Mouse (Mus musculus) induced T-regulatory cell, adult 2 months (primary cell): ENCODE data around the gene Elmo1.

ENCODE experiments used
- DNase-seq: peaks from one replicate; pipeline ENCODE4 v3.0.0-alpha.2; 2012; ENCODE audit warnings: low read depth

The Elmo1 gene

DNA sequence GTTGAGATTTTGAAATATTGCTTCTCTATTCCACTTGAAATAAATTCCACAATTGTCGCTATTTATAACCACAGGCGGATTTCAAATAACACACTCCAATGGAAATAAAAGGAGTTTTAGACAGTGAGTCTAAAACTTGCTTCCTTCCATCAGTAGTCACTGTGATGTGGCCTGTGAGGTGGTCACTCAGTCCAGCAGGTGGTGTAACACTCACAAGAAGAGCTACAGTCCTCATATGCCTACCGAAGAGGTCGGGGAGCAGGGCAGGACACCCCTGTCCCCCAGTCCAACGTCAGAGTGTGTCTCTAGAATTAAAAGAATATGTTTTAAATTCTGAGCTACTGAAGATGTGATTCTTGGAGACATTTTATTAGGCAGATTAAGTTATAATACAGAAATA is 229.8 kb downstream of the Elmo1 start:
- DNase-seq, result no peak

DNA sequence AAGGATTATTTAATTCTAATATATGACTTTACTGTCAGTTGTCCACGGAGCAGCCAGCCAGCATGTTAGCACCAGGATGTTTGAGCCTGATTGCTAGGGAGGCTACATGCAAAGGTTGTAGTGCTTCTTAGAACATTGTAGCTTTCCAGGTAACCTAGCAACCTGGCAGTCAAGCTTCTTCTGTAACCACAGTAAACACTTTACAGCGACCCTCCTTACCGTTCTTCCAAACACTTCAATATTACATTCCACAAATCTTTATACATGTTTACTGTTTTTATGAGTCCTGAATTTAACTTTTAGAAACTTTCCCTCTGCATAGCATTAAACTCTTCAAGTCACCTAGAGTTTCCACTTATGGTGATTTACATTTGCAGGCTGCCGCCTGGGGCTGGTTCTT is 233.1 kb downstream of the Elmo1 start:
- DNase-seq, result no peak

DNA sequence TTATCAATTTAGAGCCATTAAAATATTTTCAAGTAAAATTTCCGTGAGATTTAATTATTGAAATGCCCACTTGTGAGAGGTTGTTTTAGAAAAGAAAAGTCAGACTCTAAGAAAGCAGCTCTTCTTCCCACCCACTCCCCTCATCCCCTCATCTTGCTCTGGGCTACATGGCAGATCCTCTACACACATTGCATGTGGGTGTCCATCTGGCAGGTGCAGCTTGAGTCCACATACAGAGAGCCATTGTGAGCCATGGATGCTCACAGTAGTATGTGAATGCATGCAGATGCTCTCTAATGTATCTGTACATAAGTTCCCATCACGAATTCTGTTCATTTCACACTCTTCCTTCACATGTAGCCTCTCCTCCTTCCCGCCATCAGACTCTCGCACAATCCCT is 236.7 kb downstream of the Elmo1 start:
- no peak for DNase-seq

DNA sequence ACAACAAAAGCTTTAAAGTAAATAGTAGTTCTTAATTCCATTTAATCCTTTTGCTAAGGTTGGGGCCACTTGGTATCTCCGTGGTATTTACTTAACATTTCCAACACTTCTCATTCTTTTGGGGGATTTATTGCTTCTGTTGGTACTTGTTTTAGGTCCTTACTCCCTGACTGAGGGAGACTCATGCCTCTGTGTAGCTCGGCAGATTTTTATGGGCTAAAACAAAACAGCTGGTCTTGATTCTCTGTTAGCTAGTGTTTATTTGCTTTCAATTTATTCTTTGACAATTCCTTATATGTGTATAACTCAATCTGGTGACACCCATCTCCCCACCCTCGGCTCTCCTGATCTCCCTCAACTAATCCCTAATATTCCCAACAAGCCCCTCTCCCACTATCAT is 237.6 kb downstream of the Elmo1 start:
- no peak for DNase-seq

DNA sequence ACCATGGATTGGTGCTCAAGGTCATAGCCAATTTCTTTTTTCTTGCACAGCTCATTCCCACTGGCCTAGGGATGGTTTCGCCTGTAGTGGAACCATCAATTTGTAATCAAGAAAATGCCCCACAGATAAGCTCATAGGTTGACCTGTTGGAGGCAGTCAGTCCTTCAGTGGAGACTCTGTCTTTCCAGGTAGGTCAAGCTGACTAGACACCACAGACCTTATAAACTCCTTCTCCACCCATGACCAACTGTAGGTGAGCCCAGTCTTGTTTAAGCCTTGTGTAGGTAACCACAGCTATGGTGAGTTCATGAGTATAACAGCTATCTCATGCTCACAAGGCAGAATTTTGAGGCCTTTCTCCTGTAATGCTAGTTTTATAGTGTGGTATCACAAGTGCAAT is 238.3 kb downstream of the Elmo1 start:
- DNase-seq, result no peak

DNA sequence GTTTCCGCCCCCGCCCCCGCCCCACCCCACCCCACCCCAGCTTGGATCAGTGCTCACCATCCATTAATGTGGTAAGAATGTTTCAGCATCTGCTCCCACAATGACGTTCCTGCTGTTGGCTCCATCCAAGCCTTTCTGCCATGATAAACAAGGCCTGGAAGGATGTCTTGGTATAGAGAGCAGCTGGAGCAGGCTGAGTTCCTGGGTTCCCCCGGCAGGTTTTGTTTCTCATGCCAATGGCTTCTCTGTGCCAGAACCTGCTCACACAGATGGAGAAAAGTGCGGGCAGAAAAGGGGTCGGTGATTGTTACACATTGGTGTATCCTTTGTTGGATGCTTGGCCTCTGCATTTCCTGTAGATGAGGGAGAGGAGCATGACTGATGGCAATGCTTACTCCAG is 240.6 kb downstream of the Elmo1 start:
- DNase-seq, result no peak

DNA sequence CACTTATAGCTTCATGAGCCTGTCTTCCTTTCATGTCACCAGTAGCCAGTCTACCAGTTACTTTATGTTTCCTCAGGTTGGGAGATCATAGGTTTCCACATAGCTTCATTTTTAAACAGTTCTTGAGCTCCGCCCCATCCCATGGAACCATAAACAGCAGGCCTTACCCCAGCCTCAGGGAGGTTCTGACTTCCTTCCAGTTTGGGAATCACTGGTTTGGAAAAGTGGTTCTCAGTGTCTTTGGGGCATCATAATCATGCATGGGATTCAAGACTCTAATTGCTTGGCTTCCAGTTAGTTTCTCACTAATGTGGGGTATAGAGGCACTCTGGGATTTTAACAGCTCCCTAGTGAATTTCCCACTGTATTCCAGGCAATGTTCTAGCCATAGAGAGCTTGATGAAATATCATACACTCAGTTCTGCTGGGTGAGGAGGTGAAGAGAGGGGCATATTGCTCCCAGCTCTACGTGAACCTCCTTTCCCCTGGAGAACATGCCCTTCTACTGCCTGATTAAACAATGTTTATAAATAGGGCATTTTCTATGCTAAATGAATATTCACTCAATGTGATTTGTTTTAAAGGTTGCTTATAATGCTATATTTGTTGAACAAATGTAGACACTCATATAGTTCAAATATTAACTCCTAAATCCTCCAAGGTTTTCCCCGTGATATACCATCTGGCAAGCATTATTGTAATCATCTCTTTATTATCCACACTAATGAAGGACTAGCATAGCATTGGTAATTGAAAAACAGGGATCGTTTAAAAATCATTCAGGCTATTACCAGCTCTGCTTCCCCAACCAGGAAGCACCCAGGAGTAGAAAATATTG is 244.9 kb downstream of the Elmo1 start:
- DNase-seq, result no peak

DNA sequence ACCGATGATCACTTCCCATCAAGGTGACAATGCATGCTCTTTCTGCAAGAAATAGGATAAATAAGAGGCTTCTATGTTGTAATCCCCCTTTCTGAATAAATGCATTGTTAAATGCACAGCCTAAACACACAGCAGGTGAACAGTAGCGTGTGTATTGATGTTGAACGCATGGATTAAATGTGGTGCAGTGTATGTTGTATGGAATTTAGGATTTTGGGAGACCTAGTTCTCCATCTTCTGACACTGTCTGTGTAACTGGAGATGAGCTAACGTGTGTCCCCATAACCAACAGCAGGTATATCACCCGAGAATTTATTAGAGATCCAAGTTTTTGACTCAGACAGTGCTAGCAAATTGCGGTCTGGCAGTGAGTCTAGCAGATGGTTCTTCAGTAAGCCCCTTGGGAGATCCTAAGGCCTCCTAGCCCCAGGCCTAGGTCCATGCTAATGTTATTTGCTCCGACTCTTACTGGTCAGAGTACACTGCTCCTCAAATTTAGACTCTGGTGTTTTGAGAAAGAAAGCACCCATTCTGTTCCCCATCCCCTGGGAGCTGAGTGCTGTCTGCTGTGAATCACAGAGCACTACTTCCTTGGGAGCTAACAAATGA is 245.6 kb downstream of the Elmo1 start:
- no peak for DNase-seq

DNA sequence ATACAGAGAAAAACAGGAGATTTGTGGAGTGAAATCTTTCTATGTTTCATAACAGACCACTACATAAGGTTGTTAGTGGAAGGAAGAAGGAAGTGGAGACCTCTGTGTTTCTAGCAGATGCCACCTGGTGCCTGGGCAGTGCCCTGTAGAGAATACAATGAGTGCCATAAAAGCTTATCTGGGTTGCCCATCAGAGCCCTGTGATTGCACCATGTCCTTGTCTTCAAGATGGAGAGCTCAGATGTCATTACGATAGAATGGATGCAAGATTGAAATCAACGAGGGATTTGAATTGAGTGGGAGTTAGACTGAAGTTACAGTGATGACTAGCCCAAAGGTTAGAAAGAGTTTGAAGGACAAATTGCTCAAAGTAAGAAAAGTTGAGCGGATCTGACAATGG is 252.5 kb downstream of the Elmo1 start:
- no peak for DNase-seq

DNA sequence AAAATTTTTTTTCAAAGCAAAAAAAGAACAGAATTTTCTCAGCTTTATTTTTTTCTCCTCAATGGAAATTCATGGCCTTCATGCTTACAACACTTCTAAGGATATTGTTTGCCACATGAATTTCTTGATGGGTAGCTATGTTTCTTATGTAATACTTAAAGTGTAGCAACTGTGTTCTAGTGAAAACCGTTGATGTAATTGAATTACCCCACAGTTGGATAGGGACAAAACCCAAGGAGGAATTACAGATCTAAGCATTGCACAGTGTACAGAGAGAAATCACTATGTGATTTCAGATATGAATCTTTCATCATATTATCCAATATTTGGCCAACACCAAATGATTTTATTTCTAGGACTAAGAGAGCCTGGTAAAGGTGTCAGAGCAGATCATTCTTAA is 259.4 kb downstream of the Elmo1 start:
- DNase-seq, result no peak

DNA sequence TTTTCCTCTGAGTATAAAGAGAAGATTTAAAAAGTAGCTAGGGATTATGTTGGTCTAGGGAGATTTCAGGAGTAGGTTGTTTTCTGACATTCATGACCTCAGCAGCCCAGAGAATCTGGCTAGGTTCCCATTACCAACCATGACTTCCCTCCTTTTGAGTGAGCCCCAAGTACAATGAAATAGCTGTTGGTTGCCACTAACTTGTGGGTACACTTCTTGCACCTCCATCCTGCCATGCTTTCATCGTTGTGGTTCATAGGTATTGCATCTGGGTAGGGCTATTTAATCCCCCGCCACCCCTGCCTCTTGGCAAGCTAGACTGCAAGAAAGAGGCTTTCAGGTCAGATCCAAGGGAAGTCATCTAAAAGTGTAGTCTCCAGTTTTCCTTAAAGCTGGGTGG is 262.2 kb downstream of the Elmo1 start:
- no peak for DNase-seq

DNA sequence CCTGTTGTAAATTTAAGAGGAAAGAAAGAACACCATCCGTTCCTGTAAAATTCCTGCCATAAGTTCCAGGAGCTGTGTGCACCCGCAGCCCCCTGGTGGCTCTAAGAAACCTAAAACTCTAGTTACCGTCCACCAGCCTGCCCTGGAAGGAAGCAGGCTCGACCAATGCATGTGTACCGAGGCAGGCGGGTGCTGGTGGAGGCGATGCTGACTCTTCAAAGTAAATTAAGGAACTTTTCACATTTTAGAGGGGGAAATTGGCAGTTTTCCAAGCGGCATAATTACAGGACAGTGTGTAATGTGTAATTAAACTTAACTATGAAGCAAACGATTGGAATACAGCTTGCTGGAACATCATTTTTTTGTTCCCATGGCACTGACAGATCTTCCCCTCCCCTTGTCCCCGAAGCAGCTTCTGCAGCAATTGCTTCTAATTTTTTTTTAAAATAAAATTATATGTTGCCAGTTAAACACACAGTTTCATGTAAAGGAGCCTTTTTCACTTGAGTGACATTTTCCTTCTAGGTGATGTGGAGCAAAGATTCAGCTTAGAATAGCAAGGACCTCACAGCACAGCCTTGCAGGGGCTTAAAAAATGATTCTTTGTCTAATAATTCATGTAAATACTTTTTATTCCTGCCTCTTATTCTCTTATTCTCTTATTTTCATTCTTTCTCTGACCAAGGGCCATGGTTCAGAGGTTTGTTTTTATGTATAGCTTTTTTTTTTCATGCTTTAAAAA is 263.6 kb downstream of the Elmo1 start:
- no peak for DNase-seq

DNA sequence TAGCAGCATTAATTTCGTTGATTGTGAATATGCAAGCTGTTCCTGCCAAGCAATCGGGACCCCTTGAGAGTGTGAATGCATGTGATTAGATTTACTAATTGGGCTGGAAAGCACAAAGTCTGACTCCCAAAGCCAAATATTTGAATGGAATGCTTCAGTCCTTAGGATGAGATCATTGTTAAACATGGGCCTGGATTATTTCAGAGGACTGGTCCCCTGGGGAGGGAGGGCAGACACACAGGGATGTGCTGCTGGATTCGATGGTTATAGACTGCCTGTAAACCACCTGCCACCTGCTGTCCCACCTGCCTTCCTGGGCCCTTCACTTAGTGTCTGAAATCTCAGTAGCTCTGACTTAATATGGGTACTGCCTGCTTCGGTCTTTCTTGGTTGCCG is 264.2 kb downstream of the Elmo1 start:
- DNase-seq, result no peak

DNA sequence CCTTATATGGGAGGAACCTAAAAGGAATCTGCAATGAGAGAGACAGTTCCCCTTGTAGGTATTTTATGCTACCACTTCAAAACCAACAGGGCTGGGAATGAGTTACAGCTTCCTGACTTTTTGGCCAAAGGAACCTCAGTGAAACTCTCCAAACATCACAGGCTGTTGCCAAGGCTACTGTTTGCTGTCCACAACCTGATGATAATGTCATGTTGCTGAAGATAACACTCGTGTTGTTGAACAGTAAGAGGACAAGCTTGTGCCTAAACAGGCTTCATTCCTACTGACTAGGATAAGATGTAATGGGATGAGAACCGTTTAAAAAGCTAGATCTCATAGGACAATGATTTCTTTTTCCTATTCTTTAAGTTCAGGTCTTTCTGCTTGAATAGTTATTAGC is 272.1 kb downstream of the Elmo1 start:
- no peak for DNase-seq

DNA sequence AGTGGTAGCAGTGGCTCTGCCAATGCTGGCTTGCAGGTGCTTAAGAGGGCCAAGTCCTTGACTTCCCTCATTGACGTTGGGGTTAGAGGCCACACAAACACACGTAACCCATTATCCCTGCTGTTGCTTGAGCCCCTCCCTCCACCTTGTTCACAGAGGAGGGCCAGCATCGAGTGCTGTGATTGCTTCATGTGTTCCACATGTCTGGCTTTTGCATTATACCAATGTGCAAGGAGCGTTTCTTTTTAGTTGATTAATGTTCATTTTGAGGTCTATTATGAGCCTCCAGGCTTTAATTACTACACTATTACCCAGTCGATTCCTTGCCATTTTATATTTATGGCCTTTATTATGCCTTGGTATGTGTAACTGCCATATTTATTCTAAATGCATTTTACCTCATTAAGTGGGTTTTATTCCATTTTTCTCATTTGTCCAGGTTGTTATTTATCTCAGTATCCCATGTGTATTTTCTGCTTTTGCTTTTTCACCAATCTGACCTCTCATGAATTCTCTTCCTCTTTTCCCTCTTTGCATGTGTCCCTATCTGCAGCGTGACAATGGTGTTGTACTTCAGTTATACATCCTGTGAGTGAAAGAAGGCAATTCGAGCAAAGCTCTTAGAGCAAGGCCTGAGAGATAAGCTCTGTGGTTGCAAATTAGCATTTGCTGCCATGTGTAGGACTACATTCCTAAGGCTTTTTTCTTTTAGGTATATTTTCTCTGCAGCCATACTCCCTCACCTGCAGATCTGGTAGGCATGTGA is 275.6 kb downstream of the Elmo1 start:
- no peak for DNase-seq

DNA sequence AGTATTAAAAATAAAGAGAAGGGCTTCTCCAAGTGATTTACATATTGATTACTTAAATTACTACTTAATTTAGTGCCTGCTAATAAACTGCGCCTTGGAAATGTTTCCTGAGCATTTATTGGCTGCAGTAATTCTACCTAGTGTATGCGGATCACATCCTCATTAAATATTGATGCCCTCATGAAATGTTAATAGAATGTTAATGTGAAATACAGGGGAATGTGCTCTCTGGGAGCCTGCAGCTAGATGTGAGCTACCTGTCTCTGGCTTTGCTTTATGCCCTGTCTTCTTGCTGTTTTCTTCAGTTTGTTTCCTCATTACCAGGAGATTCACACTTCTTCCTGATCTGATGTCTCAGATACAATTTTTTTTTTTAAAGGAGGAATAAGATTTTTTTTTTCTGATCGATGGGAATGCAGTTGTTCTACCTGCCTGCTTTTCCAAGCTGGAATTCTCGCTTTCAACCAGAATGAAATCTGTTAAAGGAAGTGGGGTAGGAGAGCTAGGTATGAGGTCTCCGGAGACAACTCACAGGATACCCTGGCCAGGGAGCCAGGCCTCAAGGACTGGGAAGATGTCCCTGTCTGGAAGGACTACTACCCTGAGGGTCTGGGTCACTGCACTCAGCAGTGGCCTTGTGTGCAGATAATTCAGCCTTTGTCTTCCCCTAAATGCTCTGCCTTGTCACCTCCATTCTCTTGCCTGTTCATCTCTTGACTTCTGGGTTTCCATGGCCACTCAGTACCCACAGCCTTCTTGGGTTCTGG is 279.8 kb downstream of the Elmo1 start:
- DNase-seq, result no peak

DNA sequence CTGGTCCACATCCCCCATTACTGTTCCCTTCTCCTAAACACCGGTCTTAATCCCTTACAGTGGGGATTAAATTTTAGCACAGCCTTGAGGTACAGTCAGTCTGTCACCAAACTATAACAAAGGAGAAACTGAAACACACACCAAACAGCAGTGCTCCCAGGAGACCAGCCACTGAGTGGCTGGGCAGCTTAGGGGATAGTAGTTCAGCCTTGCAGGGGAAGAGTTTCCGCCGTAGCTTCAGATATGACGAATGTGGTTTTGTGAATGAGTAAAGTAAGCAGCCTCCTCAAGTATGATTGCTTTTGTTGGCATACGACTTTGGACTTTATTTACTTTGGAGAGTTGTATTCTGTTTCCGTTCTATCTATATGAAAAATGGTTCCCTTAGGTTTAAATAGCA is 281.1 kb downstream of the Elmo1 start:
- peak; percentile 59 for DNase-seq

DNA sequence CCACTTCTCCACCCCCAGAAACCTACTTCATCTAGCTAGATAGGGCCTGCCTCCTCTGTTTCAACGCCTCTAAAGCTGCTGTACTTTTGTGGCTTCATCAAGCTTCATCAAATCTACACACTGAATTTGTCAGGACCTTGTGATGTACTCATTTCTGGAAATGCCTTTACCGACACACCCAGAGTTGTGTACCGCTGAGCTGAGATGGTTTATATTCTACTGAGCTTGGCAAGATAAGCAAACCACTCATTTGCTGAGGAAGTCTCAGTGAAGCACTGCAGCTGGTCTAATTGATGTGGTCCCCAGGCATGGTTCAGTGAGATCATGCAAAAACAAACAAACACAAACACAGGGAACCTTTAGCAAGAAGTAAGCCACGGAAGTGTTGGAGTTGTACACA is 281.9 kb downstream of the Elmo1 start:
- DNase-seq, result peak; percentile 65

DNA sequence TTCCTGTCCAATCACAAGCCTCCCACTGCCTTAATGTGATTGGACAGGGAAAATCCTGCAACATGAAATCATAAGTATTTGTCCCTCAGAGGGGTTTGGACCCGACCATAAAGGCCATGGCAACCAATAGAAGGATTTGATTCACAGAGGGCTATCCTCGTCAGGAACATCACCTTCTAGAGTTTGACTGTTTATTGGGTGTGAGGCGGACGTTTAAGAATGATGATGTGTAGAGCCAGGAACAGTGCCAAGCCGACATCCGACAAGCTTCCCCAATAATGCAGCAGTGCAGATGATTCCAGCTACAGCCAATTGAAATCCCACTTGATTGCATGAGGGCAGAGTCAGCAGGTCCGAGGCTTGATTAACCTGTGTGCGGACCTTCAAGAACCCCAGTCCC is 288.5 kb downstream of the Elmo1 start:
- DNase-seq, result no peak

DNA sequence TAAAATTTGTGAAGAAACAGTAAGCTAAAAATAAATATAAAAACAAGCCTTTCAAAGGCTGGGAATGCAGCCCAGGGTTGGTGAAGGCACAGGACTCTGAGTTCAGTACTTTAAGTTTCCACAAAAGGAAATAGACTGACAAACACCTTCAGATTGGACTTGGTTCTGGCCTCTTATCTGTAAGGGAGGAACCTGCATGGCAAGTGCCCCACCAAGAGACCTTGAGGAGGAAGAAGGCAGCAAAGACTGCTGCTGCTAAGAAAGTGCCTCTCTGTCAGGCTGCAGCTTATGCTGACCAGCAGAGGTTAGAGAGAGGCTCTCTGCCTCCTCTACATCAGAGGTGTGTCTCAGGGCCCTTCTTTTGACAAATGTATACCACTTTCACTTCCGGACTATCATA is 293.5 kb downstream of the Elmo1 start:
- no peak for DNase-seq

DNA sequence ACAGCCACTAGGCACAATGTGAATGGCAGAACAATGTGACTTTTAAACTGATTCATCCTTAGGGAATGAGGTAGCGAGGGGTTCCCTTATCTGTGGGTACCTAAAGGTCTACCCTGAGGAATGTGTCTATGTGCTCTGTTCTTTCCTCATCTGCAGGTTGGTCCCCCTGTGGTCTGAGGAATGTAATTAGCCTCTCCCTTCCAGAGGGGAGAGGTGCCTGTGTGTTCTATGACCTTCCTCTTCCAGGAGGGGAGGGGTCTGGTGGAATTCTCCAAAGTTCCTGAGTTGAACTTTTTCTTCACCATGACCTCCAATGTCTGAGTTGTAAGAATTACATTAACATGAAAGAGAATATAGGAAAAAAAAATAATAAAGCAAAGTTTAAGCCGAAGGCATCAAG is 294.4 kb downstream of the Elmo1 start:
- no peak for DNase-seq

DNA sequence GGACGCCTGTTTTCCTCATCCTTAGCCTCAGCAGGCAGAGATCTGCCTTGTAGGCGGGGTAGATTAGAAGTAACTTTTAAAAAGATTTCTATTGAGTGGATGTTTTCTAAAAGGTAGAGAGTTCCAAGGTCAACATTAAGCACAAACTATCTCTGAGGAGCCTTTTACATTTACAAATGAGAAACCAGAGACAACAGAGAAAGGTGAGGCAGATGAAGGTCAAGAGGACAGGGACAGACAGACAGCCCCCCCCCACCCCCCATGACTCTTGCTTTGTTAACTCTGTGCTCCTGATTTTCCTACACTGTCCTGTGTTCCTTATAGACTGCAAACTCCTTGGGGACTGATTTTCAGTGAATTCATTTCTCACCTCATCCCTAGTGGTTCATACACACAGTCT is 295.0 kb downstream of the Elmo1 start:
- DNase-seq, result no peak
